Mouse (Mus musculus) neural tube, embryonic 14.5 days (tissue): ENCODE data around the gene Slc9c1. TPM values are rescaled to one million over a fixed set of nuclear protein-coding genes. Genes with fewer than 3 reads are reported as not detected.

ENCODE experiments used
- ATAC-seq: fragments of 200-750 bp; cut with Nextera tagmentation; 2 replicates; pipeline ENCODE4 v1.8.0; 2017; ENCODE audit warnings: low read depth, mild to moderate bottlenecking, moderate TSS enrichment, moderate library complexity
- H3K27ac ChIP-seq: fragments of 300-500 bp; sonication (generic); 2 replicates; pipeline ENCODE4 v1.5.1; 2014; ENCODE audit warnings: low read depth, mild to moderate bottlenecking, control low read depth, low read length, moderate library complexity, mixed read lengths
- H3K27me3 ChIP-seq: fragments of 300-500 bp; sonication (generic); 2 replicates; pipeline ENCODE4 v1.6.1; 2014; ENCODE audit warnings: low read length; ENCODE audit not compliant: control insufficient read depth, insufficient read depth
- H3K36me3 ChIP-seq: fragments of 300-500 bp; sonication (generic); 2 replicates; pipeline ENCODE4 v1.6.1; 2014; ENCODE audit warnings: low read length, mixed read lengths; ENCODE audit not compliant: control insufficient read depth, insufficient read depth
- H3K4me1 ChIP-seq: fragments of 300-500 bp; sonication (generic); 2 replicates; pipeline ENCODE4 v1.6.1; 2014; ENCODE audit warnings: low read length; ENCODE audit not compliant: control insufficient read depth, insufficient read depth
- H3K4me2 ChIP-seq: fragments of 300-500 bp; sonication (generic); 2 replicates; pipeline ENCODE4 v1.6.1; 2014; ENCODE audit warnings: mild to moderate bottlenecking, low read depth, low read length, control low read depth
- H3K4me3 ChIP-seq: fragments of 300-500 bp; sonication (generic); 2 replicates; pipeline ENCODE4 v1.5.1; 2014; ENCODE audit warnings: low read depth, low read length, control low read depth, mixed read lengths
- H3K9ac ChIP-seq: fragments of 300-500 bp; sonication (generic); replicated peaks from 2 replicates; pipeline ENCODE4 v1.6.1; 2014; ENCODE audit warnings: low read depth, mild to moderate bottlenecking, control low read depth, low read length, mixed read lengths
- H3K9me3 ChIP-seq: fragments of 300-500 bp; sonication (generic); 2 replicates; pipeline ENCODE4 v1.6.1; 2016; ENCODE audit warnings: low read length; ENCODE audit not compliant: control insufficient read depth
- WGBS: fragments of 180-500 bp; shearing (Covaris S2); extraction: QIAGEN DNeasy Blood & Tissue Kit; methylation state at CpG from one replicate; pipeline ENCODE4 v1.1.7; 2014; 5-methylcytosine and 5-hydroxymethylcytosine counted together
- polyA plus RNA-seq: library from polyadenylated mRNA; unstranded; fragments of >200 nt; fragmentation: Nextera tagmentation; extraction: Ambion mirVana; gene quantifications from 2 replicates; pipeline ENCODE4 v1.2.1, GENCODE M21; 2014

Gene Slc9c1
- polyA plus RNA-seq, 1 experiment from 2014 or later: not detected

GRCm38 (mm10) chr16:45551579-45551978, 16.5 kb downstream of the Slc9c1 start:
- Histone ChIP-seq H3K4me2 (no peak overlapping the region), H3K4me3 (no peak overlapping the region), H3K9me3 (no peaks in the 10 kb centered on the region), H3K27ac (no peak overlapping the region), H3K9ac (no peak overlapping the region), H3K27me3 (no peaks in the 10 kb centered on the region), H3K36me3 (no peaks in the 10 kb centered on the region), H3K4me1 (no peaks in the 10 kb centered on the region)
- 89% methylated on average over 2 of the region's 2 CpGs for WGBS
- no peak for ATAC-seq

- Histone ChIP-seq H3K27ac (no peak overlapping the region), H3K36me3 (no peaks in the 10 kb centered on the region), H3K4me1 (no peaks in the 10 kb centered on the region), H3K4me3 (no peak overlapping the region), H3K4me2 (no peak overlapping the region), H3K9me3 (no peaks in the 10 kb centered on the region), H3K27me3 (no peaks in the 10 kb centered on the region), H3K9ac (no peak overlapping the region)
- 79% methylated on average over 3 of the region's 3 CpGs for WGBS
- no peak for ATAC-seq
Observed at GRCm38 (mm10) chr16:45561747-45562146, 26.6 kb downstream of the Slc9c1 start.

- Histone ChIP-seq H3K9ac (no peak overlapping the region), H3K36me3 (no peaks in the 10 kb centered on the region), H3K9me3 (no peaks in the 10 kb centered on the region), H3K27ac (no peak overlapping the region), H3K27me3 (no peaks in the 10 kb centered on the region), H3K4me1 (no peaks in the 10 kb centered on the region), H3K4me3 (no peak overlapping the region), H3K4me2 (no peak overlapping the region)
- ATAC-seq: no peak
- WGBS: 93% methylated on average over 3 of the region's 3 CpGs
Observed at GRCm38 (mm10) chr16:45572307-45572706, 37.2 kb downstream of the Slc9c1 start.

- Histone ChIP-seq H3K4me2 (no peak overlapping the region), H3K4me3 (no peak overlapping the region), H3K9me3 (no peaks in the 10 kb centered on the region), H3K27ac (no peak overlapping the region), H3K9ac (no peak overlapping the region), H3K36me3 (no peaks in the 10 kb centered on the region), H3K27me3 (no peaks in the 10 kb centered on the region), H3K4me1 (no peaks in the 10 kb centered on the region)
- WGBS: 67% methylated on average over 12 of the region's 12 CpGs
- no peak for ATAC-seq
Observed at GRCm38 (mm10) chr16:45579883-45580282, 44.8 kb downstream of the Slc9c1 start.

GRCm38 (mm10) chr16:45582512-45582911, 47.4 kb downstream of the Slc9c1 start:
- Histone ChIP-seq H3K27ac (no peak overlapping the region), H3K9ac (no peak overlapping the region), H3K4me2 (no peak overlapping the region), H3K4me1 (no peaks in the 10 kb centered on the region), H3K27me3 (no peaks in the 10 kb centered on the region), H3K9me3 (no peaks in the 10 kb centered on the region), H3K4me3 (no peak overlapping the region), H3K36me3 (no peaks in the 10 kb centered on the region)
- WGBS: 37% methylated on average over 2 of the region's 2 CpGs
- no peak for ATAC-seq

GRCm38 (mm10) chr16:45593656-45594055, 58.5 kb downstream of the Slc9c1 start:
- H3K4me3 ChIP-seq: no peak overlapping the region
- H3K27ac ChIP-seq: no peak overlapping the region
- H3K4me1 ChIP-seq: no peaks in the 10 kb centered on the region
- no peak overlapping the region for H3K9ac ChIP-seq
- no peaks in the 10 kb centered on the region for H3K9me3 ChIP-seq
- no peak overlapping the region for H3K4me2 ChIP-seq
- no peaks in the 10 kb centered on the region for H3K27me3 ChIP-seq
- no peak for ATAC-seq
- H3K36me3 ChIP-seq: no peaks in the 10 kb centered on the region
- 51% methylated on average over 1 of the region's 1 CpGs for WGBS

GRCm38 (mm10) chr16:45595494-45595893, 60.4 kb downstream of the Slc9c1 start:
- Histone ChIP-seq H3K4me3 (no peak overlapping the region), H3K36me3 (no peaks in the 10 kb centered on the region), H3K9ac (no peak overlapping the region), H3K4me2 (no peak overlapping the region), H3K27me3 (no peaks in the 10 kb centered on the region), H3K9me3 (no peaks in the 10 kb centered on the region), H3K4me1 (no peaks in the 10 kb centered on the region), H3K27ac (no peak overlapping the region)
- no peak for ATAC-seq

GRCm38 (mm10) chr16:45608481-45608954, 73.4 kb downstream of the Slc9c1 start:
- H3K4me3 ChIP-seq: no peak overlapping the region
- H3K27me3 ChIP-seq: no peaks in the 10 kb centered on the region
- peak; percentile 38; the same call in 1 of the 2 replicates for ATAC-seq
- no peaks in the 10 kb centered on the region for H3K4me1 ChIP-seq
- no peak overlapping the region for H3K9ac ChIP-seq
- no peaks in the 10 kb centered on the region for H3K36me3 ChIP-seq
- no peaks in the 10 kb centered on the region for H3K9me3 ChIP-seq
- WGBS: 47% methylated on average over 4 of the region's 4 CpGs
- no peak overlapping the region for H3K27ac ChIP-seq
- H3K4me2 ChIP-seq: no peak overlapping the region

- H3K4me3 ChIP-seq: no peak overlapping the region
Observed at GRCm38 (mm10) chr16:45609300-45609699, 74.2 kb downstream of the Slc9c1 start.

GRCm38 (mm10) chr16:45610267-45610666, 75.2 kb downstream of the Slc9c1 start, which contains the start of gene Gcsam:
TSS of gene Gcsam (plus strand) at chr16:45610380.
- H3K4me1 ChIP-seq: no peaks in the 10 kb centered on the region
- ATAC-seq: no peak
- H3K4me3 ChIP-seq: no peak within 1 kb of the TSS
- H3K9ac ChIP-seq: no peak within 1 kb of the TSS
- no peaks in the 10 kb centered on the region for H3K36me3 ChIP-seq
- no peak within 1 kb of the TSS for H3K27ac ChIP-seq
- H3K27me3 ChIP-seq: no peaks in the 10 kb centered on the region
- H3K9me3 ChIP-seq: no peaks in the 10 kb centered on the region
- H3K4me2 ChIP-seq: no peak within 1 kb of the TSS
- WGBS: 86% methylated on average over 4 of the region's 4 CpGs

More at GRCm38 (mm10) chr16:45609300-45609699, 74.2 kb downstream of the Slc9c1 start:
- no peaks in the 10 kb centered on the region for H3K4me1 ChIP-seq
- no peak overlapping the region for H3K27ac ChIP-seq
- no peaks in the 10 kb centered on the region for H3K36me3 ChIP-seq
- H3K4me2 ChIP-seq: no peak overlapping the region
- H3K27me3 ChIP-seq: no peaks in the 10 kb centered on the region
- no peaks in the 10 kb centered on the region for H3K9me3 ChIP-seq
- no peak overlapping the region for H3K9ac ChIP-seq
- WGBS: 76% methylated on average over 3 of the region's 3 CpGs
- no peak for ATAC-seq
